Mouse (Mus musculus) frontal cortex, postnatal 14 days (tissue): Measurements from ENCODE around the gene Oxld1.

Experiments used
- DNase-seq, 2 experiments: peaks; one replicate each; pipeline ENCODE4 v3.0.0; 2022; ENCODE audit warnings: low spot score in 2 of 2

Gene Oxld1

DNA sequence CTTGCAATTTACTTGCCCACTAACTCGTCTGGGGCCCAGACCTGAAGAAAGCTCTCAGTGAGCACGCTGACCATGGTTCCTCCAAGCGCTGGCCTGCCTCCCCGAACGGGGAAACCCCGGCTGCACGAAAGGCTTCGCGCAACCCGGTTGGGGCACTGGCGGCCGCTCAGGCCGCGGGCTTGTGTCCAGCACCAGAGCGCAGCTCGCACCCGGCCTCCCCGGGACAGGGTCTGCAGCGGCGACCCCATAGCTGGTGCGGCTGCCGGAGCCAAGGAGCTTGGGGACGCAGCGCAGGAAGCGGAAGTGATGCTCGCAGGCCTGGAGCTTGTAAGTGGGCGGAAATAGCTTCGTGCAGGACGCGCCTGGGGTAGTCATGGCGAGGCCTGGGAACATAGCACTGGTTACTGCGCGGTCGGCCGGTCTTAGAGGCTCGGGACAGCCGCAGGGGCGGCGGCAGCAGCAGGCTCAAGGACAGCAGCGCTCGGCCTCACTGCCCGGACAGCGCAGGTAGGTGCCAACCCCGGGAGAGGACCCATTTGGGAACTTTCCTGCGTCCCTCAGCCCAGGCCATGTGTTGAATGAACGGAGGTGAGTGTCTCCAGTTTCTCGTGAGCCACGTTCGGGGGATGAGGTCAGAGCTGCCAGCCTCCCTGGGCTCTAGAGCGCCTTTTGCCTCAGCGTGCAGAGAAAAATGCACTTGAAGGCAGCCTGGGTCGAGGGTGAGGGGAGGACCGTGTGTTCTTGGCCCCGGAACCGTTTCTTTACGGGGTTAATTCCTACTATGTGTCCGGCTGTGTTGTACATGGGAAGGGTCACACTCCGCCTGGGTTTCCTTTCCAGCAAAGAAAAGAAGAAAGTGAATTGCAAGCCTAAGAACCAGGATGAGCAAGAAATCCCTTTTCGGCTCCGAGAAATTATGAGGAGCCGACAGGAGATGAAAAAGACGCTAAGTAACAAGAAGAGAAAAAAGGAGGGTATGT is at the start of gene Oxld1, which contains the start of gene Ccdc137:
Oxld1 (minus strand) TSS at position 297 of the 980 bp plus-strand sequence.
Ccdc137 (plus strand) TSS at position 344 of the 980 bp plus-strand sequence.
- DNase-seq, result peak; percentile 53 to 70

DNA sequence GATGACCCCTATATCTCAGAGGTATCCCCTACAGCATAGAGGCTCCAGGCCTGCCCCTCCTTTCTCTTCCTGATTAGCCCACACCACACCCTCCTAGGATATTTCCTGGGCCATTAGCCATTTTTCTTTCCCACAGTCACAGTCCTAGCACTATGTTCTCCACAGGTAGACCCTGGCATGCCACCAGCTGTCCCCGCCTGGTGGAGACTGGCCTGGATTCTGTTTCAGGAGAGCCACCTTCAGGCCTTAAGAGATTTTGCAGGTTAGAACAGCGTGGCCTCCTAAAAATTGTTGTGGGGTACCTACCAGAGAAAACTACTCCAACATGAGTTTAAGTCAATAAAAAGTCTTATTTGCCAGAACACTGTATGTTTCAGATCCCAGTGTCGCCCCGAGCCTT is 49.0 kb upstream of the Oxld1 start:
- no peak for DNase-seq

DNA sequence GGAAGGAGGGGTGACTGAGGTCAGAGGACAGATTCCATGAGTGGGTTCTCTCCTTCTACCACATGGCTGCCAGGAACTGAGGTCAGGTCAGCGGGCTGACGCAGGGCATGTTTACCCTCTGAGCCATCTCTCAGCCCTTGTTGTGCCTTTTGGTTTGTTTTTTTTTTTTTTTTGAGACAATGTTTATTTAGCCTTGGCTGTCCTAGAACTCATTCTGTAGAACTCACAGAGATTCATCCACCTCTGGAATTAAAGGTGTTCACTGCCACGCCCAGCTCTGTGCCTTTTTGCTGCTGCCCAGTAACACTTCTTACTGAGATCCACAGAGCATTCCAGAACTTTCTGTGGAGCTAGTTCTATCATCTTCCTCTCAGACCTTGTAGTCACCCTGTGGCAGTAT is 47.8 kb upstream of the Oxld1 start:
- no peak for DNase-seq

DNA sequence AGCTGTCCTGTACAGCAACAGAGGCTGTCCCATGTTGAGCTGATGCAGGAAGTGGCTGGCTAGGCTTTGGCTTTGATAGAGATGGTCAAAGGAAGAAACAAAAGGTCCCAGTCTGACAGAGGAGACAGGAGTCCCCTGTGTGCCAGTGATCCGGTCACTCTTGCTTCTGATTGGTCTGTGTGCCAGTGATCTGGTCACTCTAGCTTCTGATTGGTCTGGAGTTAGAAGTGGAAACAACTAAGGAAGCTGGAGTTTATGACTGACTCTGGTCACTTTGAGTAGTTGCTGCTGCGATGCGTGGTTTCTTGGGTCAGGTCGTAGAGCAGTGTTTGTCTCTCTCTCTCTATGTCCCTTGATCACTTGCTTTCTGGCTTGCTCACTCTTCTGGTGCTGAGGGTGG is 43.8 kb upstream of the Oxld1 start:
- DNase-seq, result no peak

DNA sequence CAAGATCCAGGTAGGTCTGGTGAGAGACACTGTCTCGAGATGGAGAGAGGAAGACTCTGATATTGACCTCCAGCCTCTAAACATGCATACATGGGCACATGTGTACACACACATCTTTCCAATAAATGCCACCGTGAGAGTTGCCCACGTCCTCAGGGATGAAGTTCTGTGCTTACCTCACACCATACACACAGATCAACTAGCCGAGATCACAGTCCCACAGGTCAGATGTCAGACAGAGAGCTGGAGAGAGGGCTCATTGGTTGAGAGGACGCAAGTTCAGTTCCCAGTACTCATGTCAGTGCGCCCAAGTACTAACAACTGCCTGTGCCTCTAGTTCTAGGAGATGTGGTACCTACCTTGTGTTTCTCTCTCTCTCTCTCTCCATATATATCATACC is 43.1 kb upstream of the Oxld1 start:
- no peak for DNase-seq

DNA sequence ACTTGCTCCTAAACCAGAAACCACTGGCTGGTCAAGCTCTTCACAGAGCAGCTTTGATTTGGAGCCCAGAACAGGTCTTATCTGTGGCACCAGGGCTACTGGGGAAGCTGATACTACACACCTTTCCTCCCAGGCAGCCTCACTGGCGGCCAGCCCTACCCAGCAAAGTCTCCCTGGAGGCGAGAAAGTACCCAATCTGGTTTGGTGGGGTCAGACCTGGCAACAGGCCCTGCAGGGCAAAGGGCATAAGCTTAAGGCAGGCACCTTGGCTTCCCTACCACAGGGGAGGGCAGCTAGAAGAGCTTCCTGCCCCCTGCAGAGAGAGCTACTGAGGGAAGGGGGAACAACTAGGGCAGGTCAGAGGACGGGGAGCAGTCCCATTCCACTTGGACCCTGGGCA is 42.5 kb upstream of the Oxld1 start:
- DNase-seq, result no peak

DNA sequence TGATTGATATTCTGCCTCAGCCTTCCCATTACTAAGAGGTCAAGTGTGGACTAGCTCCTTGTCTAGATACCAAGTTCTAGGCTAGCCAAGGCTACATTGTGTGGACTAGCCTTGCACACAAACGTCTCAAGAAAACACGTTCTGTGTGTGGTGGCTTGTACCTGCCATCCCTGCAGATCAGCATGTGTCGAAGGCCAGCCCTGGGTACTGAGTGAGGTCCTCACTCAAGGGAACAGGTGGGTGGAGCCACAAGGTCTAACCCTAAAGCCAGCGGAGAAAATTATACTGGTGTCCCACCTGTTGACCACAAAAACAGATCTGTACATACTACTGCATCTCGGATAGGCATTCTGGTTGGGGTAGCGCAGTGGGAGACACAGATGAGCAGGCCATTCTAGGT is 42.0 kb upstream of the Oxld1 start:
- DNase-seq, result no peak

DNA sequence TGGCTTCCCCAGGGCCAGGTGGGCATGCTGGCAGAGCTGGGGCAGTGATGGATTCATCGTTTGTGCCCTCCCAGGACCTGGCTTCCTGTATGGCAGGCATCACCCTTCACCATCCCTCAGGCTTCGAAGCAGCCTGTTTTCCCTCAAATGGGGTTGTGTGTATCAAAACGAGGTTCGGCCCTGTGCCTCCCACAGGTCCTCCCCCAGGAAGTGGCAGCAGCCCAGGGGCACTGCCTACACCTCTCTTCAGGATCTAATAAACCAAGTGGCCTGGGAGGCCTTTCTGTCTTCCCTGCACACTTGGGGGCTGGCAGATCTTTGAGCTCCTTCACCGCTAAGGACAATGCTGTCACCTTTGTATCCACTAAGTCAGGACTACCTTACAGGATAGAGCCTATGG is 41.0 kb upstream of the Oxld1 start:
- no peak for DNase-seq

DNA sequence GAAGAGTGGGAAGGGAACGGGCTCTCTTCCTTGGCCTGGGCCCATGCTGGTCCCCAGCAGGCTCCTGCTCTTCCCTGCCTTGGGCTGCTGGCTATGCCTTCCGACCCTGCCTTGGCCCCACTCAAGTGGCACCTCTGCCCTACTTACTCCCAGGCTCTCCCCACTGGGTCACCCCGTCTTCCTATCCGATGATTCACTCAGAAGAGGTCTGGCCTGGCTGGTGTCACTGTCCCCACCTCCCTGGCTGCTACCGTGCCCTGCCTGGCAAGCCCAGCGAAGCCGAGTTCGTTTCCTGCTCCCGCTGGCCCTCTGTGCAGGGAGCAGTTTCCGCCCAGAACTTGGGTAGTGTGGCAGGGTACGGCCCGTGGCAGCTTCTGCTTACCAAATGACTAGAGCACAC is 40.4 kb upstream of the Oxld1 start:
- no peak for DNase-seq

DNA sequence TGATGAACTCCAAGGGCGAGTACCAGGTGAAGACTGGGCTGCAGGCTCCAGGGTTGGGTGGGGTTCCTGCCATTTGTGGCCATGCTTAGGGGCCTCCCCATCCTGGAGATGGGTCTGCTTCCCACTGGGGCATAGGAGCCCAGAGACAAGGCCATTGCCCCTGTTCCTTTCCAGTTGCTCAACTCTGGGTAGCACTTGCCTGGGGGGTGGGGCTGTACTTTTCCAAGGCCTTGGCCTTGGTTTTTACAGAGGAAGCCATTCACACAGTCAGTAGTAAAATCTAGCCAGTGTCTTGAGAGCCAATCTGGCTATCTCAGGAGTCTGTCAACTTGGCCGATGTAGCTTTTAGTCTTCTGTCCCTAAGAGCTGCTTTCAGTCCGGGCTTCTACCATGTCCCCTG is 39.6 kb upstream of the Oxld1 start:
- no peak for DNase-seq

DNA sequence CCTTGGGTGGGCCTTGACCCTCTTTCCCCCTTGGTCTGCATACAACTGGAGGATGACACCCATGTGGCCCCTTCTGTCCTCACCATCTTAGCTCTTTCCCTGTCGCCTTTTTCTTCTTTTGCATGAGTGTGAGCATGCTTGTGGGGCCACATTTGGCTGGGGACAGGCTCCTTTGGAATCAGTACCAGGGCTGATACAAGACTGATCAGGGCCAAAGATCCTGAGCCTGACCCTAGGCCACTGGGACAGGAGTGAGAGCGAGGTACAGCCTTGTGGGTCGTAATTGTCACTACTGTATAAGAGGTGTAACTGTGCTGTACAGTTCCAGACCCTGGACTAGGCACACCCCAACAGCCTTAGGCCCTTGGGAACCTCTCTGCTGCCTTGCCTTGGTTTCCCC is 36.0 kb upstream of the Oxld1 start:
- no peak for DNase-seq

DNA sequence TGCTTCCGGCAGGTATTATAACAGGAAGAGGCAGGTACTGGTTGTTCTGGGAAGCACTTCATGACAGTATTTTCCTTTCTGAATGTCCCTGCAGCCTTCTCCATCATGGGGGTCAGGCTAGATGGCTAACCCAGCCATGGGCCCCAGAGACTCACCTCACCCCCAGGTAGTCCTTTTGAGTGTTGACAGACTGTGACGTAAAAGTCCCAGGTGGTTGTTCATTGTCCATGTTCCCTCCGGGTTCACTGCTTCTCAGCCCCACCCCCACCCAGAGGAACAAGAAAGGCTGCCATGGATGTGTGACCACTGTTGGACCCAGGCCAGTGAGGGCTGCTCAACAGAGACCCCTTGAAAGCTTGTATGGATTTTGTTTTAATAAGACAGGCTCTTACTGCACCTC is 35.5 kb upstream of the Oxld1 start:
- no peak for DNase-seq

DNA sequence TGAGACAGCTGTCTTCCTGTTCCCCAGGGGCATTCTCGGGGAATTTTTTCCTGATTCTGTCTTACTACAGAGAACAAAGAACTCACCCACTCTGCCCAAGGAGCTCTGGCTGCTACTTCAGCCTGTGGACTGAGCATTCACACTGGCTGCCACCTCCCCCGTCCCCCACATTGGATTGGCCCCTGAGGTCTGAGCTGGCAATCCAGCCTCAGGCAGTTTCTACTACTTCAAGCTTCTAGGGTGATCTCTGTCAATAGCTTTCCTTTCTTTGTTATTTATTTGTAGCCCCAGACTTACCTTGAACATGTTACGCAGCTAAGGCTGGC is 35.0 kb upstream of the Oxld1 start:
- no peak for DNase-seq

DNA sequence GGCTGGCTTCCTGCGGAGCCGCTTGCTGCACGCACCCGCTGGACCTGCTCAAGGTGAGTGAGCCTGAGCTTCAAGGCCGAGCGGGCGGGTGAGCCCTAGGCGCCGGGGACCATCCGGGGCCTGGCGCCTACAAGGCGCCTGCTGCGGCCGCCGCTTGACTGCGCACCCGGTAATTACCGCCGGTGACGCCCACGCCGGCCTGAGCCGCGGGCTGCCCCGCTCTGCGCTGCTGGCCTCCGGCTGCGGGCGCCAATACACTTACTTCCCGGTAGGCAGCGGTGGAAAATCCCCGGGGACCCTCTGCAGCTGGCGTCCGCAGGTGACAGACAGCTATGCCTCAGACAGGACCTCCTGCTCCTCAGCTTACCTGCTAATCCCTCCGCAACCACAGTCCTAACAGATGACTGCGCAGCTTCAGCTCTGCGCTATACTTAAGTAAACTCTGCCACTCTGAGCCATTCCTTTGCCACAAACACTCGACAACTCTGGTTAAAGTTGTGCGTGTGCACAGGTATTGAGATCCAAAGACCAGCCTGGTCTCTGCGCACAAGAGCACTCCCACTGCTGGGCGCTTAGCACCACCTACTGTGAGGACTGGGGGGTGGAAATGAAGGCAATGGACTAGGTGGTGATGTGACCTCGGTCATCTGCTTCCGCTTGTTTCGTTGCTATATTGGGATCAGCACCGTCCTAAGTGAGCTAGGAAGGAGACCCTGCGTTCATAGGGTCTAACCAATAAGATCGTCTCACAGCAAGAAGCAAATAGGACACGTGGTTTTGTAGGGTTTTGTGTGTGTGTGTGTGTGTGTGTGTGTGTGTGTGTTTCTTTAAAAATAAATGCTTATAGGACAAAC is 34.4 kb upstream of the Oxld1 start:
- DNase-seq, result no peak

DNA sequence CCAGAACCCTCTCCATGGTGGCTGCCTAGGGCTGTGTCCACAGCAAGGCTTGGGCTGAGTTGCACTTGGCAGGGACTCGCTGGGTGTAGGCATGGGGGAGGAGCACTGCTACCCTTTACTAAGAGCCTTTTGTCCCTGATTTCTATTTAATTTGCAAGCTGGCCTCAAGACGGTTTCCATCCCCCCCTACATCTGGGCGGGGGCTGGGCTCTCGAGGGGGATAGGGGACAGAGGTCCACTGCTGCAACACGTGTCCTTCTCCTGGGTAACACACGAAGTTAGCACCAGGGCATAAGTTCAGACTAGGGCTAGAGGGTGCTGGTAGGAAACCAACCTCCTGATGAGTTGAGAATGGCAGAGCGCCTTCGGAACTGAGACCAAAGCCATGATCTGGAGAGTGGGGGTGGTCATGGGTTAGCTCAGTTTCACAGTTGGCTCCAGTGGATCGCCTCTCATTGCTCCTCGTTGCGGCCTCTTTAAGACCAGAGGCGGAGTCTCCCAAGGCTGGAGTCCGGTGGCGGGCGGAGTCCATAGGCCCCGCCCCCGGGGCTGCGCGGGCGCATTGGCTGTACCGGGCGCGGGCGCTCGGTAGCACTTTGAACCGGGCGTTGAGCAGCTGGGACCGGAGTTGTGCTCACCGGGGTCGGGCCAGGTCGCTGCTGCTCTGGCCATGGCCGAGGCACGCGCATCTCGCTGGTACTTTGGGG is 33.6 kb upstream of the Oxld1 start, which contains the start of gene Slc25a10:
Slc25a10 (plus strand) TSS at position 524 of the 707 bp plus-strand sequence.
- peak; percentile 71 to 83 for DNase-seq

DNA sequence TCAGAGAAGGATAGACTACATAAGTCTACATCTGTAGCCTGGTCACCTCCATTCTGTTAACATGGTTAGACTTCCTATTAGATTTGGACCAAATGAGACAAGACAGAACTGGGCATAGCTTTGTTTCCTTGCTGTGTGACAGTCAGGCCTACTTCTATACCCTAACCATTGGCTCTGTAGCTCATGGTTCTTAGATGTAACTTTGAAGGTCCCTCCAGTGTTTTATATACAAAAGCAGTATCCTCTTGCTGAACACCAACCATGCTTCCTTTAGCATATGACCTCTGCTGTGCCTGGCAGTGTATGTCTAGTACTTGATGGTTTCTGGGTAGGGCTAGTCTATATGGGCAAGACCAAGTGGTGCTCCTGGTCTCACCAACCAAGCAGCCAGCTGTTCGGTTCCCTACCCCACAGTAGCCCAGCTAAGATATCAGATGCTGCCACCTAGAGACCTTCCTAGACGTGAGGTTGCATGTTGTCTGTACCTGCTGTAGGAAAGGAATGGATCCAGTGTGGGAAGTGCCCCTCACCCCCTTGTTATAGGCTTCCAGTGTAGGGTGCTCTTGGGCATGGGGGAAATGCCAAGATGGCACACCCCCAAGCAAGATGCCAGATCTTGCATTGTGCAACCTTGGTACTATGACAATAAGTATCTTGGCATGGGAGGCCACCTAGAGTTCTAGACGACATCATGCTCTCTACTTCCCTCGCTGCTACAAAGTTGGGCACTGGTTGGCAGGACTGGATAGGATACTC is 32.6 kb upstream of the Oxld1 start:
- no peak for DNase-seq

DNA sequence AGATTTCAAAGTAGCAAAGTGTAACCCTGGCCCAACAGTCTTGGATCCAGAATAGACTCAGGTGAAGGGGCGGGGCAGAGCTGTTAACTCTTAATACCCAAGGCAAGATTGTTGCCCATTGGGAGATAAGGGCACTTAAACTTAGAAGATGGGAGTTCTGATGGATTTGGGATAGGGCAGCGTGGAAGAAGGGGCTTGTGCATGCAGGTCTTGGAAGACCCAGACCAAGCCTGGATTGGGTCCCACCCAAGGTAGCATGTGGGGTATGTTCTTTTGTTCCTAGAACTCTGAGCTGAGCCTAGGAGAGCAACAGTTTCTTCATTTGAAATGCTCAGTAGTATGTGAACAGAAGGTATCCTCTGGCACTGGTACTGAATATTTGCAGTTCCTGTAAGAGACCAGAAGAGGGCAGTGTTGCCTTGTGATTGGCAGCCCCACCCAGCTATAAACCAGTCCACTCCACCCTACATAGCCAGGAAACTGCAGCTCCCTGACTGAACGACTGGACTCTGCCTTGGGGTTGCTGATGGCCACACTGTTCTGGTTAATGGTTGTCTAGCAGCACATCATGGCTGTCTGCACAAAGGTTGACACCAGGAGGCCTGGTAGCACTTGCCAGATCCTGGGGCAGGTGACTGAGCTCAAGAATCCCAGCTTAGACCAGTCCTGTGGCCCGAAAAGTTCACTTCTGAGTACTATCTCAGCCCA is 31.3 kb upstream of the Oxld1 start:
- DNase-seq, result peak in 1 of 2 experiments; percentile 36

DNA sequence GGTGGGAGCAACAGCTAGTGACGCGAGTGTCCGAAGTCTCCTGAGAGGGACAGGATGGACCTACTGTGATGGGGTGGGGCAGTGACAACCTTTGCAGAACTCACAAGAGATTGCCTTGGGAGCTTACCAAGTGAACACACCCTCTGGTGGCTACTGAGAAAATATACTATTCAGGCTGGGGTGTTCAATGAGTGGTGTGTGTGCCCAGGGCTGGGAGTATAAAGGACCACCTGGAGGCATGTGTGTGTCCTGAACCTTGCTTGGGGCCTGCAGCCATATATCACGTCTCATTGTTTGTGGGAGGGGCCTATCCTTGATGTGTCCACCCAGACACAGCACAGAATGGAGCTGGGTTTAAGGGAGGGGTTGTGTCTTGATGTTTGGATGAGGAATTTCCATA is 30.6 kb upstream of the Oxld1 start:
- DNase-seq, result no peak

DNA sequence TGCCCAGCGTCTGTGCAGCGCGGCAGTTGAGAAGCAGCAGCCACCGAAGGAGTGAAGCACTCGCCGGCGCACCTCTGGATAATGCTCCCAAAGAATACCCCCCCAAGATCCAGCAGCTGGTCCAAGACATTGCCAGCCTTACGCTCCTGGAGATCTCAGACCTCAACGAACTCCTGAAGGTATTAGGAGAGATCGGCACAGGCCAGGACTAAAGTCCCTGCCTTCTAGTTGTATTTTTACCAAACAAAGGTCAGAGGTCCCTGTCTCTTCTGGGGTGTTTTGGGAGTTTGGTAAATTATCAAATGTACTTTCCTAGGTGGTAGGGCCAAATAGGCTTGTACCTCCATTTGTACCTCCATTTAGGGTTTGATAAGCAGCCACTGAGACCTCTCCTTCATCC is 27.4 kb upstream of the Oxld1 start:
- no peak for DNase-seq

DNA sequence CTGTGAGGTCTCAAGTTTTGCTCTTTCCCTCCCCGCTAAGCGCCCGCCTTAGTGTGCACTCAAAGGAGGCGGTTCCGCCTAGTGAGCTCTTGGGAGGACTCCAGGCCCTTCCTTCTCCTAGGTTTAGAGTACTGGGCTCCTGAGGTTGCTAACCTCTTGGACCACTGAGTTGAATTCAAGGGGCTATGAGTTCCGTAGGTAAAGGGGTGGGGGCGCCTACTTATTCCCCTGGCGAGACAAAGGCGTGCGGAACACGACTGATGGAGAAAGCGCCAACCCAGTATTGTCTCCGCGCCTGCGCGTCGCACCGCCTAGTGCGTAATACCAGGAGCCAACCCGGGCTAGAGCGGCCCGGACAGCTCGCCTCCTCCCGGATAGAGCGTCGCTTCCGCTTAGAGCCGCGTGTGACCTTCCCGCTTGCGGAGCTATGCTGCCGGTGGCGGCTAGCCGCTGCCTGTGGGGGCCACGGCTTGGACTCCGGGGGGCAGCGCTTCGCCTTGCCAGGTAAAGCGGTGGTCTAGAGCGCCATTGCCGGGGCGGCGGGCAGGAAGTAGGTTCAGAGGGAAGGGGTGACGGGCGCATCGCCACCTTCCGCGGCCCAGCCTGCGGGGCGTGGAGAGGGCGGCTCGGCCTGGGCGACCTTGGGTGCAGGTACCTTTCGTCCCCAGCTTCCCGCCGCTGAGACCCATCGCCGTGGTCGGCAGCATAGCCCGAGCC is 26.6 kb upstream of the Oxld1 start, which contains the start of gene Mrpl12:
Mrpl12 (plus strand) TSS at position 349 of the 717 bp plus-strand sequence.
- peak; percentile 82 to 86 for DNase-seq
